Mouse (Mus musculus): Measurements from ENCODE around the gene Tpcn2. TPM values are rescaled to one million over a fixed set of nuclear protein-coding genes. Genes with fewer than 3 reads are reported as not detected.

Tpcn2 gene
- polyA plus RNA-seq, 1 experiment from 2014 or later = 2.4 TPM

DNA sequence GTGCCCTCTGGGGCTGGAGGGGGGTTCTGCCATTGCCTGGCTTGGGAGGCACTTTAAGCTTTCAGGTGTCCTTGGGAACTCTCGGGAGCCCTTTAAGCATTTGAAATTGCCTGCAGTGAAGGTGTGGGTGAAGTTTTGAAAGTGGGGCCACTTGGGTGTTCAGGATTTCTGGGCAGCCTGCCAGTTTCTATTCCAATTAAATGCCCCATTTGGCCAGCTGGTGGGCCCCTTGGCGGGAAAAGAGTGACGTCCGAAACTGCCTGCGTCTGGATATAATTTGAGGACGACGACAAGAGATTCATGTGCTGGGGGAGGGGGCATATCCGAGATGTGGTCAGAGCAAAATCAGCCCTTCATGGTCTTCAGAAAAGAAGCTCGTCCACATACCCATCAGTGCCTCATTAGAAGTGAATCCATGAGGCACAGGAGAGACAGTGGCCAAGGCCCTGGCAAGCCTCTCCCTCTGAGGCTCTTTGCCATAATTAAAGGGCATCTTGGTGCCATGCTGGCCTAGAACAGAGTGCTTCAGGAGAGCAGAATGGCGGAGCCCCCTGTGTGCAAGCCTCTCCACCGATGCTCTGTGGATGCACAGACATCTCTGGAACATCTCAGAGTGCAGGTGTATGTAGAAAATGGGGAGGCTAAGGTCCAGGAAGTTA is 102.3 kb downstream of the Tpcn2 start:
- no peak overlapping the region for H3K4me3 ChIP-seq (ENCODE audit: low read depth, low read length)

DNA sequence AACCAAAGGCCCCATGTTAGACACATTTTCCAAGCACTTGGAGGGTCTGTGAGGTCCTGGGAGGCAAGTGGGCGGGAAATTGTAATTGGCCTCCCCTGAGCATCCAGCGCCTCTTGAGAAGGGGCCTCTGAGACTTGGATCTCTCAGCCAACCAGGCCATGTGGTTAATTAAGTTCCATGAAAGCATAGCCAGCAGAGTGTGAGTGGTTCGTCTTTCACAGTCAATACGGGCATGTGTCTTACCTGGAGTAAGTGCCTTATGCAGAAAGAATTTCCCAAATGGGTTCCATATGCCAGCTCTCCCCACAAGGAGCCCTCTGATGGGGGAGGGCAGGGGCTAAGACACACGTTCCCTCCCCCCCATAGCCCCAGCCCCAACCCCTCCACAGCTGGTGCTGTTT is 104.1 kb downstream of the Tpcn2 start:
- no peaks in the 10 kb centered on the region for H3K9me3 ChIP-seq (ENCODE audit: control insufficient read depth, low read length)
- H3K36me3 ChIP-seq (ENCODE audit: control insufficient read depth, insufficient read depth, low read length) = no peaks in the 10 kb centered on the region
- no peaks in the 10 kb centered on the region for H3K27me3 ChIP-seq (ENCODE audit: control insufficient read depth, insufficient read depth, low read length)
- no peak overlapping the region for H3K9ac ChIP-seq (ENCODE audit: low read length)
- H3K27ac ChIP-seq (ENCODE audit: low read depth, low read length) = no peak overlapping the region
- no peak overlapping the region for H3K4me3 ChIP-seq (ENCODE audit: low read depth, low read length)
- 37% methylated on average over 5 of the region's 5 CpGs for WGBS
- peaks cover 17% of the 10 kb centered on the region for H3K4me1 ChIP-seq (replicated peaks; ENCODE audit: control insufficient read depth, insufficient read depth, low read length)
- ATAC-seq (replicated peaks; ENCODE audit: low FRiP score) (no peak), DNase-seq (ENCODE audit: low spot score) (no peak)
- H3K4me2 ChIP-seq (ENCODE audit: low read depth, low read length, severe bottlenecking) = no peak overlapping the region

More for the DNA sequence above, 102.3 kb downstream of the Tpcn2 start:
- Histone ChIP-seq H3K9me3 (ENCODE audit: control insufficient read depth, low read length) (no peaks in the 10 kb centered on the region), H3K4me2 (ENCODE audit: low read depth, low read length, severe bottlenecking) (0 out of 2 replicates have a peak overlapping the region, but pooled peaks have one; percentile 2), H3K36me3 (ENCODE audit: control insufficient read depth, insufficient read depth, low read length) (no peaks in the 10 kb centered on the region), H3K27ac (ENCODE audit: low read depth, low read length) (no peak overlapping the region), H3K27me3 (ENCODE audit: control insufficient read depth, insufficient read depth, low read length) (no peaks in the 10 kb centered on the region), H3K9ac (ENCODE audit: low read length) (no peak overlapping the region), H3K4me1 (replicated peaks; ENCODE audit: control insufficient read depth, insufficient read depth, low read length) (peaks cover 14% of the 10 kb centered on the region)
- no peak for ATAC-seq (replicated peaks; ENCODE audit: low FRiP score)
- DNase-seq (ENCODE audit: low spot score) = no peak
- 59% methylated on average over 11 of the region's 11 CpGs for WGBS

GRCm38 (mm10) chr7:145176750-145177589 is 106.8 kb downstream of the Tpcn2 start:
- Histone ChIP-seq H3K9ac (ENCODE audit: low read length) (peak overlapping the region; percentile 33), H3K4me3 (ENCODE audit: low read depth, low read length) (no peak overlapping the region), H3K27me3 (ENCODE audit: control insufficient read depth, insufficient read depth, low read length) (no peaks in the 10 kb centered on the region), H3K4me1 (replicated peaks; ENCODE audit: control insufficient read depth, insufficient read depth, low read length) (peaks cover 26% of the 10 kb centered on the region), H3K27ac (ENCODE audit: low read depth, low read length) (peak overlapping the region; percentile 50; the same call in 1 of the 2 replicates), H3K9me3 (ENCODE audit: control insufficient read depth, low read length) (no peaks in the 10 kb centered on the region), H3K36me3 (ENCODE audit: control insufficient read depth, insufficient read depth, low read length) (no peaks in the 10 kb centered on the region), H3K4me2 (ENCODE audit: low read depth, low read length, severe bottlenecking) (no peak overlapping the region)
- 0 out of 2 replicates have a peak, but pooled peaks have one; percentile 25 for ATAC-seq (replicated peaks; ENCODE audit: low FRiP score)
- WGBS = 34% methylated on average over 15 of the region's 15 CpGs
- no peak for DNase-seq (ENCODE audit: low spot score)

- Histone ChIP-seq H3K27ac (ENCODE audit: low read depth, low read length) (peak overlapping the region; percentile 75), H3K4me3 (ENCODE audit: low read depth, low read length) (no peak overlapping the region), H3K9ac (ENCODE audit: low read length) (0 out of 2 replicates have a peak overlapping the region, but pooled peaks have one; percentile 29), H3K27me3 (ENCODE audit: control insufficient read depth, insufficient read depth, low read length) (no peaks in the 10 kb centered on the region), H3K36me3 (ENCODE audit: control insufficient read depth, insufficient read depth, low read length) (no peaks in the 10 kb centered on the region), H3K4me2 (ENCODE audit: low read depth, low read length, severe bottlenecking) (no peak overlapping the region), H3K4me1 (replicated peaks; ENCODE audit: control insufficient read depth, insufficient read depth, low read length) (peaks cover 20% of the 10 kb centered on the region), H3K9me3 (ENCODE audit: control insufficient read depth, low read length) (no peaks in the 10 kb centered on the region)
- ATAC-seq (replicated peaks; ENCODE audit: low FRiP score) (peak; percentile 32), DNase-seq (ENCODE audit: low spot score) (no peak)
- whole genome bisulfite sequencing = 42% methylated on average over 15 of the region's 15 CpGs
These were observed 110.2 kb downstream of the Tpcn2 start for GRCm38 (mm10) chr7:145173563-145173962.

GRCm38 (mm10) chr7:145173116-145173515 is 110.7 kb downstream of the Tpcn2 start:
- no peaks in the 10 kb centered on the region for H3K9me3 ChIP-seq (ENCODE audit: control insufficient read depth, low read length)
- peaks cover 20% of the 10 kb centered on the region for H3K4me1 ChIP-seq (replicated peaks; ENCODE audit: control insufficient read depth, insufficient read depth, low read length)
- H3K36me3 ChIP-seq (ENCODE audit: control insufficient read depth, insufficient read depth, low read length) = no peaks in the 10 kb centered on the region
- DNase-seq (ENCODE audit: low spot score) = peak; percentile 67
- peak overlapping the region; percentile 75 for H3K27ac ChIP-seq (ENCODE audit: low read depth, low read length)
- H3K4me3 ChIP-seq (ENCODE audit: low read depth, low read length) = no peak overlapping the region
- 0 out of 2 replicates have a peak overlapping the region, but pooled peaks have one; percentile 8 for H3K4me2 ChIP-seq (ENCODE audit: low read depth, low read length, severe bottlenecking)
- peak; percentile 89 for ATAC-seq (replicated peaks; ENCODE audit: low FRiP score)
- H3K27me3 ChIP-seq (ENCODE audit: control insufficient read depth, insufficient read depth, low read length) = no peaks in the 10 kb centered on the region
- WGBS = 2% methylated on average over 12 of the region's 12 CpGs
- H3K9ac ChIP-seq (ENCODE audit: low read length) = peak overlapping the region; percentile 29; the same call in 1 of the 2 replicates

DNA sequence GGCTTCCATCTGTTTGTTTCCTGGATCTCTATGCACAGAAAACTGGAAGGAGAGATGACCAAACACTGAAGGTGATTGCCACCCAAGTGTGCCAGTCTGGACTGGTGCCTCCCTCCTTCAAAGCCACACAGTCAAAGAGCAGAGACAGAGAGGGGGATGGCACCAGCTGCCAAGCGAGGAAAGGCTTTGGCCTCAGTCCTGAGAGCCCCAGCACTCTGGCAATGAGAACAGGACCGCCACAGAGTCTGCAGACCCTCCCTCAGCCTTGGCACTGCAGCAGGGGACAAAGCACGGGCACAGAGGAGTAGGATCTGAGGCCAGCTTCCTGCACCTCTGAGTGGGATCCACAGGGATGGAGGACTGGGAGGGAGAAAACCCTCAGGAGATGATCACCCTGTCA is 114.1 kb downstream of the Tpcn2 start:
- no peak overlapping the region; the same call in 1 of the 2 replicates for H3K9ac ChIP-seq (ENCODE audit: low read length)
- H3K4me3 ChIP-seq (ENCODE audit: low read depth, low read length) = no peak overlapping the region
- H3K9me3 ChIP-seq (ENCODE audit: control insufficient read depth, low read length) = no peaks in the 10 kb centered on the region
- H3K4me2 ChIP-seq (ENCODE audit: low read depth, low read length, severe bottlenecking) = no peak overlapping the region
- no peak for ATAC-seq (replicated peaks; ENCODE audit: low FRiP score)
- no peaks in the 10 kb centered on the region for H3K27me3 ChIP-seq (ENCODE audit: control insufficient read depth, insufficient read depth, low read length)
- 82% methylated on average over 3 of the region's 3 CpGs for WGBS
- no peaks in the 10 kb centered on the region for H3K36me3 ChIP-seq (ENCODE audit: control insufficient read depth, insufficient read depth, low read length)
- H3K4me1 ChIP-seq (replicated peaks; ENCODE audit: control insufficient read depth, insufficient read depth, low read length) = peaks cover 10% of the 10 kb centered on the region
- H3K27ac ChIP-seq (ENCODE audit: low read depth, low read length) = no peak overlapping the region
- no peak for DNase-seq (ENCODE audit: low spot score)

DNA sequence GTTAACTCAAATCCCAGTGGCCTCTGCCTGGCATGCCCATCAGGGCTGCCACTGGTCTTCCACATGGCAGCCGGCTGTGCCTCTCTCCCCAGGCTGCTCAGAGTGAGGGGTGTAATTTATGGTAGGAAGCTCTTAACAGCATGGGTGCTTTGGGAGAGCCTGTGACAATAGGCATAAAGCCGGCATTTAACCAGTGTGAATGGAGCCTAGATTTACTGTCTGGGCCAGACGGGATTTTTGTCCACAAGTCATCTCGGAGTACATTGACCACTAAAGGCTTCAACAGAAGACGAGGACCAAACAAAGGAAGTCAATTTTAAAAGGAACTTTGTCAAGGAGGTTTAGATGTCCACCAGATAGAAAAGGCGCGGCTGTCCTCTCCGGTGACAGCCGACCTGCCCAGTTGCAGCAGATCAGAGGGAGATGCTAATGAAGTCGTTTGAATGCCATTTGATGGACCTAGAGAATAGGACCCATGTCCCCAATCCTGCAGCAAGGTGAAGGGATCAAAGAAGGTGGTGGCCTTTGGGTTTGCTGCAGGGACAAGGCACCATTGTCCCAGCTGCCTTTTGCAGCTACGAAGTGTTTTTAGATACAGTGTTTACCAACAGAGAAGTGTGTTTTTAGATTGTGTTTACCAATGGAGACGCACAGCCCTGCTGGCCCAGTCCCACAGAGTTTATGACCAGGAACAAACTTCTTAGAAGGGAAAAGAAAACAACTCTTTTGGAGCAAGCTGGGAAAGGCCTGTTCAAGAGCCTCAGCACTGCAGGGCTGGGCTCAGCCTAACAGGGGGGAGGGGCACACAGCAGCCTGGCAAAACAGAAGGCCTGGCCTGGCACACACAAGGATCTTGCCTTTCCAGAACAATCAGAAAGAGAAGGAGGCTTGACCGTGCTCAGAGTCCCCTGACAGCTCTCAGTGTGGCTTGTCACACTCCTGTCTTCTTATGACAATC is 124.2 kb downstream of the Tpcn2 start:
- Histone ChIP-seq H3K27me3 (ENCODE audit: control insufficient read depth, insufficient read depth, low read length) (no peaks in the 10 kb centered on the region), H3K9me3 (ENCODE audit: control insufficient read depth, low read length) (no peaks in the 10 kb centered on the region), H3K36me3 (ENCODE audit: control insufficient read depth, insufficient read depth, low read length) (no peaks in the 10 kb centered on the region), H3K4me3 (ENCODE audit: low read depth, low read length) (no peak overlapping the region), H3K27ac (ENCODE audit: low read depth, low read length) (0 out of 2 replicates have a peak overlapping the region, but pooled peaks have one; percentile 20), H3K9ac (ENCODE audit: low read length) (peak overlapping the region; percentile 25), H3K4me2 (ENCODE audit: low read depth, low read length, severe bottlenecking) (no peak overlapping the region; the same call in 1 of the 2 replicates), H3K4me1 (replicated peaks; ENCODE audit: control insufficient read depth, insufficient read depth, low read length) (peaks cover 17% of the 10 kb centered on the region)
- ATAC-seq (replicated peaks; ENCODE audit: low FRiP score) (0 out of 2 replicates have a peak, but pooled peaks have one; percentile 60), DNase-seq (ENCODE audit: low spot score) (peak; percentile 72)
- 21% methylated on average over 13 of the region's 13 CpGs for WGBS

- no peak for DNase-seq (ENCODE audit: low spot score)
- Histone ChIP-seq H3K27ac (ENCODE audit: low read depth, low read length) (no peak overlapping the region), H3K27me3 (ENCODE audit: control insufficient read depth, insufficient read depth, low read length) (no peaks in the 10 kb centered on the region), H3K9me3 (ENCODE audit: control insufficient read depth, low read length) (no peaks in the 10 kb centered on the region), H3K4me1 (replicated peaks; ENCODE audit: control insufficient read depth, insufficient read depth, low read length) (peaks cover 17% of the 10 kb centered on the region), H3K9ac (ENCODE audit: low read length) (no peak overlapping the region), H3K4me3 (ENCODE audit: low read depth, low read length) (no peak overlapping the region), H3K4me2 (ENCODE audit: low read depth, low read length, severe bottlenecking) (no peak overlapping the region), H3K36me3 (ENCODE audit: control insufficient read depth, insufficient read depth, low read length) (no peaks in the 10 kb centered on the region)
- no peak for ATAC-seq (replicated peaks; ENCODE audit: low FRiP score)
- 86% methylated on average over 4 of the region's 4 CpGs for WGBS
These were observed 128.1 kb downstream of the Tpcn2 start for GRCm38 (mm10) chr7:145155666-145156065.
